Mouse (Mus musculus): ENCODE results near the gene Igsf3. TPM values are rescaled to one million over a fixed set of nuclear protein-coding genes. Genes with fewer than 3 reads are reported as not detected.

Igsf3 gene
- polyA plus RNA-seq, 1 experiment from 2014 or later, result 22.7 TPM

DNA sequence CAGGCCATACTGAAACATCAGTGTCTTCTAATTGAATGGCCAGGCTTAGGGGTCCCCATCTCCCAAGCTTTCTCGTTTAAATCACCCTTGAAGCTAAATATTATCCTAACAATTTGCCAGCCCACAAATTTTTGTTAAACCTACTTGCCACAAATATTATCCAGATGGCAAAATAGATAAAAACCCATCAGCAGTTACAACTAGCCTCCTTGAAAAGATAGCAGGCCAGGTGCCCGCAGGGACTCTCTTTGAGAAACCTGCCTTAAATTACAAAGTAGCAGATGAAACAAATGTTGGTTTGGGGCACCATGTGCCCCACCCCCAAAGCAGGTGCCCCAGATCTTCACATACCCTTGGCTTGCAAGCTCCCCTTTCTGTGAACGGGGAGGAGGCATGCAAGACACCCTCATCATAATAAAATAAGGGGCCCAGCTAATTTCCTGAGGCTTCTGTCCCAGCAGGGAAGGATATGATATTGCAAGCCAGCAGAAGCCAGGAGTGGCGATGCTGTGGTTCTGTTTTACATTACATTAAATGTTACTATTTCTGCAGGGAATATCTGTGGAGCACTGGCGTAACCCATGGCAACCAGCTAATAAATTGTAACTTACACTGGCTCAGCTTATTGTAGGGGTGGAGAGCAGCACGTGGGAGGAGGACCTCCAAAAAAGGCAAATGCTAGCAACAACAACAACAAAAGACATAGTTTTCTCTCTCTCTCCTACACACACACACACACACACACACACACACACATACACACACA lies 27.2 kb upstream of the Igsf3 start:
- Histone ChIP-seq H3K36me3 (ENCODE audit: control insufficient read depth, insufficient read depth, low read length) (no peaks in the 10 kb centered on the region), H3K27ac (ENCODE audit: low read depth, low read length) (no peak overlapping the region), H3K4me3 (ENCODE audit: low read depth, low read length) (no peak overlapping the region), H3K4me2 (ENCODE audit: low read depth) (no peak overlapping the region), H3K27me3 (ENCODE audit: control insufficient read depth, insufficient read depth, low read length) (no peaks in the 10 kb centered on the region), H3K9ac (ENCODE audit: low read length) (no peak overlapping the region), H3K4me1 (ENCODE audit: control insufficient read depth, insufficient read depth, low read length) (peaks cover 9% of the 10 kb centered on the region; the same call in 1 of the 2 replicates), H3K9me3 (ENCODE audit: control insufficient read depth, low read length) (no peaks in the 10 kb centered on the region)
- WGBS, result 38% methylated on average over 6 of the region's 6 CpGs
- no peak for DNase-seq (ENCODE audit: low spot score)
- no peak for ATAC-seq (ENCODE audit: insufficient read depth, low FRiP score, low TSS enrichment)

DNA sequence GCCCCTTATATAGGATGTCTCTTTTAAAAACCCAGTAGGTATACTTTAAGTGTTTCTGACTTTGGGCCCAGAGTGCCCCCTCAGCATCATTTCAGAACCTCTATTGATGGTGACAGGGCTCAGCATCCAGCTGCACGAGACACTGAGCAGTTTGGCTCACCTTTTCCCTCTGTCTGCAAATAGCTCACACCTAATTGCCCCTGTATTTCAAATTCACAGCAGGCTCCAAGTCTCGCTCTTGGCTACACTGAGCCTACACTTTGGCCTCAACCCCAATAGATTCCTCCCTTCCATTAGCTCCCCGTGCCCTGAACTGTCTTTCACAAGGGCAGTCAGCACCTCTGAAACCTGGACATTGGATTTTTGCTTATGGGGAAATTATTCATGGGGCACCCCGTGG lies 26.5 kb upstream of the Igsf3 start:
- H3K4me2 ChIP-seq (ENCODE audit: low read depth), result no peak overlapping the region
- H3K4me3 ChIP-seq (ENCODE audit: low read depth, low read length), result no peak overlapping the region
- no peaks in the 10 kb centered on the region for H3K9me3 ChIP-seq (ENCODE audit: control insufficient read depth, low read length)
- no peak overlapping the region for H3K9ac ChIP-seq (ENCODE audit: low read length)
- peaks cover 9% of the 10 kb centered on the region; the same call in 1 of the 2 replicates for H3K4me1 ChIP-seq (ENCODE audit: control insufficient read depth, insufficient read depth, low read length)
- H3K27ac ChIP-seq (ENCODE audit: low read depth, low read length), result no peak overlapping the region
- no peaks in the 10 kb centered on the region for H3K36me3 ChIP-seq (ENCODE audit: control insufficient read depth, insufficient read depth, low read length)
- WGBS, result 37% methylated on average over 4 of the region's 4 CpGs
- no peaks in the 10 kb centered on the region for H3K27me3 ChIP-seq (ENCODE audit: control insufficient read depth, insufficient read depth, low read length)
- ATAC-seq (ENCODE audit: insufficient read depth, low FRiP score, low TSS enrichment) (no peak), DNase-seq (ENCODE audit: low spot score) (no peak)

DNA sequence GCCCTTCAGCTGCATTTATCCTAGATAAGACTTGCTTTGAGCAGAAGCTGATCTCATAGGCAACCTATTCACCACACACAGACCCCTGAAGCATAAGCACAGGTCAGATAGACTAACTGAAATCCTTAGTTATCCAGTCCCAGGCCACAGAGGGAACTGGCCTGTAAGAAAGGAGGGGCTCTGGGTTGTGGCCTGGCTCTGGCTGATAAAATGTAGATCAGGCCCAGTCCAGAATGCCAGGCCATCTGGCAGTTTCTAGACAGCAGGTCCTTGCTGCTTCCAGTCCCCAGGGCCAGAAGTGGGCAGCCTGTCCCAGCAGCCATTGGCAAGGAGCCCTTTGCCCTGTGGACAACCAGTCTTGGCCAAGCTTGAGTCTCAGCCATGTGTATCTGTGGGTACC lies 22.4 kb upstream of the Igsf3 start:
- Histone ChIP-seq H3K9me3 (ENCODE audit: control insufficient read depth, low read length) (no peaks in the 10 kb centered on the region), H3K36me3 (ENCODE audit: control insufficient read depth, insufficient read depth, low read length) (no peaks in the 10 kb centered on the region), H3K4me1 (ENCODE audit: control insufficient read depth, insufficient read depth, low read length) (peaks cover 9% of the 10 kb centered on the region; the same call in 1 of the 2 replicates), H3K27ac (ENCODE audit: low read depth, low read length) (no peak overlapping the region), H3K4me2 (ENCODE audit: low read depth) (no peak overlapping the region), H3K9ac (ENCODE audit: low read length) (no peak overlapping the region), H3K27me3 (ENCODE audit: control insufficient read depth, insufficient read depth, low read length) (no peaks in the 10 kb centered on the region), H3K4me3 (ENCODE audit: low read depth, low read length) (no peak overlapping the region)
- no peak for DNase-seq (ENCODE audit: low spot score)
- no peak for ATAC-seq (ENCODE audit: insufficient read depth, low FRiP score, low TSS enrichment)

DNA sequence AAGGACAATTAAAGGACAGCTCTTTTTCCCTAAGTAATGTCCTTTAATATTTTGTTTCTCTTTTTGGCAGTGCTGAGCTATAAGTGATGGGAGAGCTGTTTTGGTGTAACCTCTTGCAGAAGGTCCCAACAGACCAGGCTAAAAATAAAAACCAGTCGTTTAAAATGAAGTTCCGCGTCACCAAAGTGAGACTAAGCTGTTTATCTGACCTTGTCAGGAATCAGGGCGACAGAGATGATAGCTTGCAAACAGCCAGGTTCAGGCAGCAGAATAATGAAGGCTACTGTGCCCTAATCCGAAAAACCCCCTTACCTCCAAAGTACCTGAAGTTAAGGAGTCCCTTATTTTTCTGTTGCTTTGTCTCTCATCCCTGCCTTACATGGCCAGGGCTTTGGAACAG lies 21.2 kb upstream of the Igsf3 start:
- DNase-seq (ENCODE audit: low spot score), result no peak
- H3K9me3 ChIP-seq (ENCODE audit: control insufficient read depth, low read length), result no peaks in the 10 kb centered on the region; the same call in 1 of the 2 replicates
- no peaks in the 10 kb centered on the region for H3K36me3 ChIP-seq (ENCODE audit: control insufficient read depth, insufficient read depth, low read length)
- 73% methylated on average over 5 of the region's 5 CpGs for WGBS
- H3K27me3 ChIP-seq (ENCODE audit: control insufficient read depth, insufficient read depth, low read length), result no peaks in the 10 kb centered on the region
- no peak for ATAC-seq (ENCODE audit: insufficient read depth, low FRiP score, low TSS enrichment)
- no peak overlapping the region for H3K4me3 ChIP-seq (ENCODE audit: low read depth, low read length)
- H3K9ac ChIP-seq (ENCODE audit: low read length), result no peak overlapping the region
- no peak overlapping the region for H3K27ac ChIP-seq (ENCODE audit: low read depth, low read length)
- H3K4me2 ChIP-seq (ENCODE audit: low read depth), result no peak overlapping the region
- H3K4me1 ChIP-seq (ENCODE audit: control insufficient read depth, insufficient read depth, low read length), result no peaks in the 10 kb centered on the region

DNA sequence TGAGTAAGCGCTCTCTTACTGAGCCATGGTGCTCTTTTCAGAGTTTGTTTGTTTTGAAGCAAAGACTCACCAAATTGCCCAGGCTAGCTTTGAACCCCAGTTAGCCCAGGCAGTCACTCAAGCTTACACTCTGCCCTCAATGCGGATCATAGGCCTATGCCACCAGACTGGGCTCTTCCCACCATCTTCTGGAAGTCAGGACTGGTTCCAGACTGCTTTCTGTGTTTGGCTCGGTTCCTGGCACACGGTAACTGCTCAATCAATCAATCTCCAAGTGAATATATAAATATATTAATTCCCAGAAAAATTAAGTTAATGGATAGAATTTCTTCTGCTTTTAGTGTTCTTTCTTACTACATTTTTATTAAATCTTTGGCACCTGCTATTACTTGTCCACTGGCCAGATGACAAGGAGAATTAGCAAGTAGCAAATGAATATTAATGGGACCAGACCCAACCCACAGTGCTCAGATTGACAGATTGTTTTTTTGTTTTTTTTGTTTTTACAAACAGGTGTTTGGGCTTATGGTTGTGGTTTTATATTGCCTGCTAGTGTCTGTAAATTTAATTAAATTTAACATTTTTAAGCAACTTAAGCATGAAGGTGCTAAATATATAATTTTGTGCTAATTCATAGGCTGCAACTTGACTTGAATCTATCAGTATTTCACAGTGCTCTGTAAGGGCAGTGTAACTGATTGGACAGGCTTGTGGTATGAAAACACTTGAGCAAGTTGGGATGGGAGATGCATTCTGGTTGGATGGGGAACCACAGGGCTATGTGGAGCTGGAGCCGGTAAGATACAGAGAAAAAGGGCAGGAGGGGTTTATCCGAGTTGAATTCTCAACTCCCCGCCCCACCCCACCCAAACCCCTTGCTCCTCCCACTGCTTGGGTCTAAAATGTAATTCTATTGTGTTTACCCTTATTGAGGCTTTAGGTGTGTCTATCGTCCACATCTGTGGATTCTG lies 20.0 kb upstream of the Igsf3 start:
- H3K9me3 ChIP-seq (ENCODE audit: control insufficient read depth, low read length), result no peaks in the 10 kb centered on the region; the same call in 1 of the 2 replicates
- DNase-seq (ENCODE audit: low spot score) (no peak), ATAC-seq (ENCODE audit: insufficient read depth, low FRiP score, low TSS enrichment) (no peak)
- 79% methylated on average over 8 of the region's 8 CpGs for WGBS
- H3K36me3 ChIP-seq (ENCODE audit: control insufficient read depth, insufficient read depth, low read length), result no peaks in the 10 kb centered on the region
- no peaks in the 10 kb centered on the region for H3K4me1 ChIP-seq (ENCODE audit: control insufficient read depth, insufficient read depth, low read length)
- no peak overlapping the region for H3K4me3 ChIP-seq (ENCODE audit: low read depth, low read length)
- no peaks in the 10 kb centered on the region for H3K27me3 ChIP-seq (ENCODE audit: control insufficient read depth, insufficient read depth, low read length)
- H3K9ac ChIP-seq (ENCODE audit: low read length), result no peak overlapping the region
- H3K4me2 ChIP-seq (ENCODE audit: low read depth), result no peak overlapping the region
- no peak overlapping the region for H3K27ac ChIP-seq (ENCODE audit: low read depth, low read length)

DNA sequence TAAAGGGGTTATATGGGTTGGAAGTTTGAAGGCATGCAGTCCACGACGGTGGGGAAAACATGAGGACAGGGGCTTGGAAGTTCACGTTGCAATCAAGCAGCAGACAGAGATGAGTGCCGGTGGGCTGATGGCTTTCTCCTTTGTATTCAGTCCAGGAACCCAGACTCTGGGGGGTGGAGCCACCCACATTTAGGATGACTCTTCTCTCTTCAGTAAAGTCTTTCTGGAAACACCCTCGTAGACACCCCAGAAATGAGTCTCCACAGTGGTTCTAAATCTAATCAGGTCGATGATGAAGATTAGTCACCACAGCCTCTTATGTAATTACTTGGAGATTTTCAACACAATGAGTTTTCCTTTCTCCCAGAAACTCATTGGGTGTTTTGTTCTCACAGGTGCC lies 16.1 kb upstream of the Igsf3 start:
- no peaks in the 10 kb centered on the region; the same call in 1 of the 2 replicates for H3K9me3 ChIP-seq (ENCODE audit: control insufficient read depth, low read length)
- ATAC-seq (ENCODE audit: insufficient read depth, low FRiP score, low TSS enrichment) (no peak), DNase-seq (ENCODE audit: low spot score) (no peak)
- H3K36me3 ChIP-seq (ENCODE audit: control insufficient read depth, insufficient read depth, low read length), result no peaks in the 10 kb centered on the region
- WGBS, result 87% methylated on average over 6 of the region's 6 CpGs
- H3K4me3 ChIP-seq (ENCODE audit: low read depth, low read length), result no peak overlapping the region
- H3K4me2 ChIP-seq (ENCODE audit: low read depth), result no peak overlapping the region
- no peak overlapping the region for H3K9ac ChIP-seq (ENCODE audit: low read length)
- no peak overlapping the region for H3K27ac ChIP-seq (ENCODE audit: low read depth, low read length)
- no peaks in the 10 kb centered on the region for H3K27me3 ChIP-seq (ENCODE audit: control insufficient read depth, insufficient read depth, low read length)
- 0 out of 2 replicates have a peak, but pooled peaks cover 3% of the 10 kb centered on the region for H3K4me1 ChIP-seq (ENCODE audit: control insufficient read depth, insufficient read depth, low read length)

DNA sequence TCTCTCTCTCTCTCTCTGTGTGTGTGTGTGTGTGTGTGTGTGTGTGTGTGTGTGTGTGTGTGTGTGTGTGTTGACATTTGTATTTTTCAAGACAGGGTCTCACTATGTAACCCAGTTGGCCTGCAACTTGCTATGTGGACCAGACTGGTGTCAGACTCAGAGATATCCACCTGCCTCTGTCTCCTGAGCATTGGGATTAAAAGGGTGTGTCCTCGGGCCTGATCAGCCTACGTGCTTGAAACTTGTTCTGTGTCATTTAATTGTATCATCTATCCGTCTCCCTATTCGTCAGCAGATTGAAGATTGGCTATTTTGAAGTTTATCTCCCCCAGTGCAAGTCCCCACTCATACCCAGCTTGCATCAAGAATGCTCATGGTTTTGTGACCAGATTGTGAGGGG lies 14.5 kb upstream of the Igsf3 start:
- Histone ChIP-seq H3K4me1 (ENCODE audit: control insufficient read depth, insufficient read depth, low read length) (0 out of 2 replicates have a peak, but pooled peaks cover 3% of the 10 kb centered on the region), H3K36me3 (ENCODE audit: control insufficient read depth, insufficient read depth, low read length) (no peaks in the 10 kb centered on the region), H3K27ac (ENCODE audit: low read depth, low read length) (no peak overlapping the region), H3K4me3 (ENCODE audit: low read depth, low read length) (no peak overlapping the region), H3K27me3 (ENCODE audit: control insufficient read depth, insufficient read depth, low read length) (no peaks in the 10 kb centered on the region), H3K9ac (ENCODE audit: low read length) (no peak overlapping the region), H3K9me3 (ENCODE audit: control insufficient read depth, low read length) (no peaks in the 10 kb centered on the region; the same call in 1 of the 2 replicates), H3K4me2 (ENCODE audit: low read depth) (no peak overlapping the region)
- ATAC-seq (ENCODE audit: insufficient read depth, low FRiP score, low TSS enrichment) (no peak), DNase-seq (ENCODE audit: low spot score) (no peak)
- WGBS, result 89% methylated on average over 4 of the region's 4 CpGs

DNA sequence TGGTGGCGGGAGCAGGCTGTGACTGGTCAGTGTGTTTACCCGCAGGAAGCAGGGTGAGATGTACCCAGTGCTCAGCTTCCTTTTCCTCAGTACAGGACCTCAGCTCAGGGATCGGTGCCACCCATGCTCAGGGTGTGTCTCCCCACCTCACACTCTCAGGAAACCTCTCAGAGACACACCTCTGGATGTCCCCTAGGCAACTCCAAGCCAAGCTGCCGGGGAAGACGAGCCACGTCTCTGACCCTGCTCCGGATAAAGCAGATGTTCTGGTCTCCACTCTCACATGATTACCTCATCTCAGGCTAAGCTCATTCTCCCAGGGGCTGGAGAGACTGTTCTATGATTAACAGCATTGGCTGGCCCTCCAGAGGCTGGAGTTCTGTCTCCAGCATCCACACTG lies 13.3 kb upstream of the Igsf3 start:
- H3K9ac ChIP-seq (ENCODE audit: low read length), result no peak overlapping the region

More for the DNA sequence above, 13.3 kb upstream of the Igsf3 start:
- H3K4me1 ChIP-seq (ENCODE audit: control insufficient read depth, insufficient read depth, low read length), result 0 out of 2 replicates have a peak, but pooled peaks cover 3% of the 10 kb centered on the region
- no peak for DNase-seq (ENCODE audit: low spot score)
- no peak overlapping the region for H3K4me3 ChIP-seq (ENCODE audit: low read depth, low read length)
- 72% methylated on average over 7 of the region's 7 CpGs for WGBS
- no peaks in the 10 kb centered on the region for H3K36me3 ChIP-seq (ENCODE audit: control insufficient read depth, insufficient read depth, low read length)
- H3K4me2 ChIP-seq (ENCODE audit: low read depth), result no peak overlapping the region
- H3K27me3 ChIP-seq (ENCODE audit: control insufficient read depth, insufficient read depth, low read length), result no peaks in the 10 kb centered on the region
- H3K9me3 ChIP-seq (ENCODE audit: control insufficient read depth, low read length), result no peaks in the 10 kb centered on the region; the same call in 1 of the 2 replicates
- ATAC-seq (ENCODE audit: insufficient read depth, low FRiP score, low TSS enrichment), result no peak
- no peak overlapping the region for H3K27ac ChIP-seq (ENCODE audit: low read depth, low read length)

Data from neural tube, embryonic 11.5 days (tissue).